Mouse (Mus musculus) erythroblast, embryonic 14.5 days (primary cell): ENCODE results near the gene Vasn.

Source experiments
- GATA1 ChIP-seq: IDR thresholded peaks from 2 replicates; pipeline ENCODE4 v1.6.1; 2012; ENCODE audit warnings: low read length, inconsistent platforms, mixed read lengths
- TAL1 ChIP-seq: IDR thresholded peaks from 3 replicates; pipeline ENCODE4 v1.6.1; 2012; ENCODE audit warnings: low read length, inconsistent platforms, mixed read lengths

DNA sequence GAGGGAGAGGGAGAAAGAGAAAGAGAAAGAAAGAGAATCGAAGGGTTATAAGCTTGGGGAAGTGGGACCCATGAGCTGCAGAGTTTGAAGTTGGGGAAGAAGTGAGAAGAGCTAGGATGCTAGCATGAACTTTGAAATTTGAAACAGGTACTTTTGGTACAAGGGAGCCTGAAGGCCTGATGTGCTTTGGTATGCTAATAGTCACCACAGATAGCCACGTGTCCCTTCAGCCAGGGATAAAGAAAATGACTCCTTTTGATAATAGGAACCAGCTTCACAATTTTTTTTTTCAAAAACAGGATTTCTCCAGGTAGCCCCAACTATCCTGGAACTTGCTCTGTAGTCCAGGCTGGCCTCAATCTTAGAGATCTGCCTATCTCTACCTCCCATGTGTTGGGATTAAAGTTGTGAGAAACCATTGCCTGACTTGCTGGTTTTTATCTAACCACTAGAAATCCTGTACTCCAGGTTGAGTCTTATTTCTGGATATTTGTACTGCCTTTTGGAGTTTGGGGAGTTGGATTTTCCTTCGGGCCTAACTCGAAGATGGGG, 43.0 kb downstream of the Vasn start:
- no peak for TF ChIP-seq TAL1
- TF ChIP-seq GATA1 = peak; percentile 22; the same call in 1 of the 2 replicates
